Mouse (Mus musculus) CD4-positive, CD25-positive, alpha-beta regulatory T cell, adult 2 months (primary cell): Measurements from ENCODE around the gene Hirip3.

Source experiments
- DNase-seq: peaks from one replicate; pipeline ENCODE4 v3.0.0-alpha.2; 2012; ENCODE audit warnings: low read depth, low spot score

Gene Hirip3

GRCm38 (mm10) chr7:126861429-126862130, at the start of gene Hirip3:
TSS of gene Hirip3 (plus strand) at chr7:126861972.
- DNase-seq: peak; percentile 94

- DNase-seq: no peak
Observed at GRCm38 (mm10) chr7:126815726-126816222, 46.0 kb upstream of the Hirip3 start.

GRCm38 (mm10) chr7:126816494-126816893, 45.3 kb upstream of the Hirip3 start:
- no peak for DNase-seq

- no peak for DNase-seq
Observed at GRCm38 (mm10) chr7:126817595-126817994, 44.2 kb upstream of the Hirip3 start.

- DNase-seq: no peak
Observed at GRCm38 (mm10) chr7:126818818-126819217, 43.0 kb upstream of the Hirip3 start.

GRCm38 (mm10) chr7:126821835-126822511, 39.8 kb upstream of the Hirip3 start:
- peak; percentile 87 for DNase-seq

- no peak for DNase-seq
Observed at GRCm38 (mm10) chr7:126822741-126823140, 39.0 kb upstream of the Hirip3 start.

- DNase-seq: no peak
Observed at GRCm38 (mm10) chr7:126823202-126823711, 38.5 kb upstream of the Hirip3 start.

- DNase-seq: no peak
Observed at GRCm38 (mm10) chr7:126823940-126824339, 37.8 kb upstream of the Hirip3 start.

- DNase-seq: peak; percentile 32
Observed at GRCm38 (mm10) chr7:126825403-126825802, 36.4 kb upstream of the Hirip3 start.

- DNase-seq: no peak
Observed at GRCm38 (mm10) chr7:126825952-126826351, 35.8 kb upstream of the Hirip3 start.

- no peak for DNase-seq
Observed at GRCm38 (mm10) chr7:126831539-126831938, 30.2 kb upstream of the Hirip3 start, which contains the start of gene 4930451I11Rik. TSS of gene 4930451I11Rik (minus strand) at chr7:126831639.

GRCm38 (mm10) chr7:126832036-126832598, 29.7 kb upstream of the Hirip3 start:
- DNase-seq: peak; percentile 91

- no peak for DNase-seq
Observed at GRCm38 (mm10) chr7:126833294-126833693, 28.5 kb upstream of the Hirip3 start.

- DNase-seq: no peak
Observed at GRCm38 (mm10) chr7:126843276-126843675, 18.5 kb upstream of the Hirip3 start.

- DNase-seq: no peak
Observed at GRCm38 (mm10) chr7:126845516-126845915, 16.3 kb upstream of the Hirip3 start.

- no peak for DNase-seq
Observed at GRCm38 (mm10) chr7:126847116-126847420, 14.7 kb upstream of the Hirip3 start, which contains the start of gene Doc2a. TSS of gene Doc2a (plus strand) at chr7:126847416.

- no peak for DNase-seq
Observed at GRCm38 (mm10) chr7:126847421-126848398, 14.1 kb upstream of the Hirip3 start.

- no peak for DNase-seq
Observed at GRCm38 (mm10) chr7:126848794-126849193, 13.0 kb upstream of the Hirip3 start.

GRCm38 (mm10) chr7:126850161-126850560, 11.6 kb upstream of the Hirip3 start:
- DNase-seq: no peak

- no peak for DNase-seq
Observed at GRCm38 (mm10) chr7:126851192-126851591, 10.6 kb upstream of the Hirip3 start.
